In the genomic region with DNA sequence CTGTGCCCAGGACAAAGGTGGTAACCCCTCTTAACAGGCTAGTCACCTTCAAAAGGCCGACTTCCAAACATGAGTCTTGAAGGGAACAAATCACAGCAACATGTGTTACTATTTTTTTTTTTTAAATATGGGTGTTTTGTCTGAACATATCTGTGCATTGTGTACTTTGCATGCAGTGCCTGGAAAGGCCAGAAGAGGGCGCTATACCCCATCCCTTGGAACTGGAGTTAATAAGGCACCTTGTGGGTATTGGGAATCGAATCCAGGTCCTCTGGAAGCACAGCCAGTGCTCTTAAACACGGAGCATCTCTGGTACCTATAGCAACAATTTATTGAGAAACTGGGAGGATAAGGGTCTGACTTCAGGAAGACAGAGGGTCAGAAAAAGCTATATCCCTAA, we compare ENCODE assay signal across 9 mouse cellular contexts. TPM values are rescaled to one million over a fixed set of nuclear protein-coding genes. Genes with fewer than 3 reads are reported as not detected.
DNase-seq lines count a peak whose midpoint lies in the region; ATAC-seq and TF ChIP-seq lines count a peak whose summit lies in the region.
"Had no signal": no experiment of that assay in that cellular context is flagged by ENCODE, and none has a peak within 500 bp of the region (broad histone marks: within the 10 kb centered on the region; RNA-seq: fewer than 3 reads in every experiment).

No protein-coding gene starts in this region.

- no peak overlapping the region for H3K27ac ChIP-seq in kidney, postnatal 0 days
- H3K27ac ChIP-seq in CH12.LX (ENCODE audit: insufficient read depth, low read depth): no peak overlapping the region
- H3K27ac ChIP-seq: limb, embryonic 13.5 days had no signal

- no peak for TF ChIP-seq EP300 in CH12.LX (IDR thresholded peaks at IDR 0.05; ENCODE audit: low read length)

- 23% methylated on average over 4 of the region's 4 CpGs for WGBS in kidney, postnatal 0 days

- H3K9me3 ChIP-seq in kidney, postnatal 0 days (replicated peaks; ENCODE audit: low read length): no peaks in the 10 kb centered on the region
- no peaks in the 10 kb centered on the region for H3K9me3 ChIP-seq in CH12.LX (replicated peaks; ENCODE audit: low read length)
- H3K9me3 ChIP-seq: limb, embryonic 13.5 days had no signal

- peak; percentile 66 for TF ChIP-seq CTCF in kidney, postnatal 0 days (IDR thresholded peaks at IDR 0.05; ENCODE audit: low read depth)
- peak; percentile 67 to 96 for TF ChIP-seq CTCF in CH12.LX (conservative IDR thresholded peaks at IDR 0.05 in 1 of 2, IDR thresholded peaks at IDR 0.05 in 1 of 2; ENCODE audit: low read depth in 2 of 2, low read length in 2 of 2)

- in situ Hi-C loops in CH12.LX (cut with MboI; ENCODE audit: low pct_ligation_motif_present, low pct_unique_long_range_greater_than_20kb, low sequenced_read_pairs): no loop called here

- no peaks in the 10 kb centered on the region for H3K4me1 ChIP-seq in kidney, postnatal 0 days (replicated peaks; ENCODE audit: insufficient read depth, low read length)
- H3K4me1 ChIP-seq in CH12.LX (ENCODE audit: control insufficient read depth in 1 of 2, insufficient read depth in 2 of 2): peaks cover 9 to 22% of the 10 kb centered on the region in 2 experiments

- DNase-seq in kidney, postnatal 0 days (ENCODE audit: low spot score): no peak
- no peak for DNase-seq in kidney, adult 11 months
- peak; percentile 52 for DNase-seq in A20 (ENCODE audit: low read depth, low spot score)
- peak; percentile 45 for DNase-seq in CH12.LX (ENCODE audit: extremely low read depth)
- DNase-seq in kidney, postnatal 36 days: peak; percentile 18 to 60
- DNase-seq in right cerebral cortex, postnatal 4 days: no peak
- DNase-seq in Muller cell, postnatal 12 days (ENCODE audit: inconsistent ontology term): no peak
- DNase-seq: heart, postnatal 10 days had no signal

- TF ChIP-seq RAD21 in CH12.LX (IDR thresholded peaks at IDR 0.05; ENCODE audit: low read depth, low read length): peak; percentile 23

- no peaks in the 10 kb centered on the region for H3K79me2 ChIP-seq in CH12.LX (replicated peaks; ENCODE audit: control insufficient read depth, extremely low read depth, insufficient read depth, poor library complexity, severe bottlenecking)

- ATAC-seq in kidney, postnatal 0 days (replicated peaks; ENCODE audit: low FRiP score, low read depth): no peak

- H3K4me2 ChIP-seq in kidney, postnatal 0 days (ENCODE audit: low read length): no peak overlapping the region
- H3K4me2 ChIP-seq in CH12.LX (ENCODE audit: insufficient read depth, low read depth, poor library complexity, severe bottlenecking): no peak overlapping the region
- H3K4me2 ChIP-seq: limb, embryonic 13.5 days had no signal

- dilution Hi-C loops in CH12.LX (cut with MboI; ENCODE audit: extremely low pct_ligation_motif_present, extremely low pct_unique_long_range_greater_than_20kb, low sequenced_read_pairs): no loop called here

- no peak for TF ChIP-seq POLR2A in CH12.LX (IDR thresholded peaks at IDR 0.05; ENCODE audit: low read depth, low read length)

- no peak overlapping the region for H3K9ac ChIP-seq in kidney, postnatal 0 days (ENCODE audit: low read depth, low read length)
- no peak overlapping the region for H3K9ac ChIP-seq in CH12.LX (ENCODE audit: insufficient read depth, low read depth)
- H3K9ac ChIP-seq: limb, embryonic 13.5 days had no signal

- no peaks in the 10 kb centered on the region for H3K36me3 ChIP-seq in kidney, postnatal 0 days (ENCODE audit: insufficient read depth, low read length)
- H3K36me3 ChIP-seq in CH12.LX (replicated peaks in 1 of 2; ENCODE audit: control insufficient read depth in 1 of 2, insufficient read depth in 1 of 2, low read length in 1 of 2): no peaks in the 10 kb centered on the region
- H3K36me3 ChIP-seq: limb, embryonic 13.5 days had no signal

- H3K4me3 ChIP-seq in kidney, postnatal 0 days (replicated peaks; ENCODE audit: low read depth, low read length): no peak overlapping the region
- no peak overlapping the region for H3K4me3 ChIP-seq in CH12.LX (replicated peaks in 1 of 3; ENCODE audit: low read depth in 2 of 3, low read length in 2 of 3, poor library complexity in 1 of 3)
- H3K4me3 ChIP-seq: limb, embryonic 13.5 days had no signal

- no peaks in the 10 kb centered on the region for H3K27me3 ChIP-seq in kidney, postnatal 0 days (ENCODE audit: insufficient read depth, low read length)
- H3K27me3 ChIP-seq in CH12.LX (replicated peaks): no peaks in the 10 kb centered on the region

TF ChIP-seq in CH12.LX, 34 proteins besides CTCF, POLR2A, EP300 and RAD21:
- TF ChIP-seq MAFK (IDR thresholded peaks at IDR 0.05; ENCODE audit: insufficient replicate concordance, low read length): no peak
- TF ChIP-seq JUND (conservative IDR thresholded peaks at IDR 0.05; ENCODE audit: low read depth, low read length): no peak
- no peak for TF ChIP-seq NRF1 (IDR thresholded peaks at IDR 0.05; ENCODE audit: low read depth, low read length)
- TF ChIP-seq KAT2A (IDR thresholded peaks at IDR 0.05; ENCODE audit: insufficient replicate concordance, low read length): no peak
- TF ChIP-seq MYC (IDR thresholded peaks at IDR 0.05; ENCODE audit: low read depth, low read length): no peak
- TF ChIP-seq CHD1 (IDR thresholded peaks at IDR 0.05; ENCODE audit: low read depth, low read length): no peak
- TF ChIP-seq NELFE (IDR thresholded peaks at IDR 0.05; ENCODE audit: low read depth, low read length): no peak
- TF ChIP-seq SMC3 (IDR thresholded peaks at IDR 0.05; ENCODE audit: low read depth, low read length): peak; percentile 13; the same call in 1 of the 2 replicates
- TF ChIP-seq ZNF384 (IDR thresholded peaks at IDR 0.05; ENCODE audit: low read depth, low read length): 0 out of 2 replicates have a peak, but pooled peaks have one; percentile 47

RNA-seq across cellular contexts. Expression of a gene that starts 15.8 kb away (rescaled TPM):
- 4.8 and 7.7 TPM in 2 replicates for polyA plus RNA-seq in kidney, postnatal 0 days (2015; fragmentation: Nextera tagmentation; extraction: Ambion mirVana)
- total RNA-seq in CH12.LX (2012; rRNA removed) (4.2 and 6.4 TPM in 2 replicates), CH12.LX (2014; rRNA removed) (2.1 and 2.7 TPM in 2 replicates)
- polyA plus RNA-seq in CH12.LX (2012; ENCODE audit: insufficient read length, low read depth): 6.4 and 6.5 TPM in 2 replicates

RNA-seq across cellular contexts. Expression of a gene that starts 16.6 kb away (rescaled TPM):
- 0.07 and 0.10 TPM in 2 replicates for polyA plus RNA-seq in kidney, postnatal 0 days (2015; fragmentation: Nextera tagmentation; extraction: Ambion mirVana)
- 0.04 and 0.08 TPM in 2 replicates for total RNA-seq in CH12.LX (2012; rRNA removed)
- total RNA-seq in CH12.LX (2014; rRNA removed): not detected in 2 replicates
- polyA plus RNA-seq in CH12.LX (2012; ENCODE audit: insufficient read length, low read depth): 0.07 and 0.16 TPM in 2 replicates

RNA-seq across cellular contexts. Expression of a gene that starts 23.2 kb away (rescaled TPM):
- 119 and 128 TPM in 2 replicates for polyA plus RNA-seq in kidney, postnatal 0 days (2015; fragmentation: Nextera tagmentation; extraction: Ambion mirVana)
- total RNA-seq in CH12.LX (2012; rRNA removed) (6.2 and 8.3 TPM in 2 replicates), CH12.LX (2014; rRNA removed) (1.2 and 1.4 TPM in 2 replicates)
- polyA plus RNA-seq in CH12.LX (2012; ENCODE audit: insufficient read length, low read depth): 7.9 and 8.0 TPM in 2 replicates

RNA-seq across cellular contexts. Expression of a gene that starts 53.3 kb away (rescaled TPM):
- polyA plus RNA-seq in kidney, postnatal 0 days (2015; fragmentation: Nextera tagmentation; extraction: Ambion mirVana): 38.4 and 42.6 TPM in 2 replicates
- 15.2 and 18.4 TPM in 2 replicates for total RNA-seq in CH12.LX (2012; rRNA removed)
- 7.2 and 7.9 TPM in 2 replicates for total RNA-seq in CH12.LX (2014; rRNA removed)
- polyA plus RNA-seq in CH12.LX (2012; ENCODE audit: insufficient read length, low read depth): 28.0 and 31.9 TPM in 2 replicates

Comparison
In these comparisons a context has a peak if more than half of its experiments do, and no peak if none do; other contexts are left out.
1. DNase-seq: peak in A20 (single experiment), CH12.LX (single experiment) and kidney, postnatal 36 days (2 of 2); none in kidney, postnatal 0 days (single experiment), kidney, adult 11 months (single experiment), right cerebral cortex, postnatal 4 days (single experiment) and Muller cell, postnatal 12 days (single experiment).
2. RNA of a gene that starts 23.2 kb away (polyA plus RNA-seq): 119 to 128 TPM in kidney, postnatal 0 days; 7.9 to 8.0 TPM in CH12.LX; every median in the first group is over 10 times any median in the second.